Mouse (Mus musculus) cortical plate, adult 2 months (tissue): Measurements from ENCODE around the gene Scube3.

ENCODE experiments used
- CTCF ChIP-seq: fragments of 200-500 bp; IDR thresholded peaks from 2 replicates; pipeline ENCODE4 v1.5.1; 2011; ENCODE audit warnings: mild to moderate bottlenecking, control low read depth, low read length; ENCODE audit not compliant: insufficient read depth; ENCODE audit errors: extremely low read depth
- POLR2A ChIP-seq: fragments of 200-500 bp; IDR thresholded peaks from 2 replicates; pipeline ENCODE4 v1.6.1; 2011; ENCODE audit warnings: mild to moderate bottlenecking, low read length, control low read depth; ENCODE audit not compliant: insufficient read depth; ENCODE audit errors: extremely low read depth

DNA sequence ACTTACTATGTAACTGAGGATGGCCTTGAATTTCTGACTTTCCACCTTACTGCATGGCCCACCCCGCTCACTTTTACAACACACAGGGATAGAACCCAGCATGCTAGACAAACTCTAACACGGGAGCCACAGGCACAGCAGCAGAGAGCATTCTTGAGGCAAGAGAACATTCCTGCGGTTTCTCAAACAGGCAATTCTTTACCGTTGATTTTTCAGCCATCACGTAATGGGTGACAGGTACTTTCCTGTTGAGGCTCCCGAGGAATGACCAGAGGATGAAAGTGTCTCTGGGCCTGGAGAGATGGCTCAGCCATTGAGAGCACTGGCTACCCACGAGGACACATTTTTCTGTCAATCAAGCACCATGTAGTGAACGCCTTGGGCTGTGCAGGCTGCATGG is 17.6 kb upstream of the Scube3 start:
- TF ChIP-seq CTCF (no peak), POLR2A (no peak)
